Mouse (Mus musculus) thymus, adult 2 months (tissue): ENCODE results near the gene Tmem38a. TPM values are rescaled to one million over a fixed set of nuclear protein-coding genes. Genes with fewer than 3 reads are reported as not detected.

Source experiments
- DNase-seq: peaks from one replicate; pipeline ENCODE4 v3.0.0; 2021
- H3K27ac ChIP-seq: fragments of 200-500 bp; 2 replicates; pipeline ENCODE4 v1.5.1; 2012; ENCODE audit warnings: low read length, control low read depth; ENCODE audit not compliant: control insufficient read depth, insufficient read depth
- H3K27me3 ChIP-seq: fragments of 200-500 bp; 2 replicates; pipeline ENCODE4 v1.6.1; 2012; ENCODE audit warnings: mild to moderate bottlenecking, low read length, moderate library complexity, mixed read lengths; ENCODE audit not compliant: control insufficient read depth, insufficient read depth
- H3K36me3 ChIP-seq: fragments of 200-500 bp; 2 replicates; pipeline ENCODE4 v1.6.1; 2012; ENCODE audit warnings: mild to moderate bottlenecking, low read length, moderate library complexity; ENCODE audit not compliant: control insufficient read depth, insufficient read depth
- H3K4me1 ChIP-seq: fragments of 200-500 bp; replicated peaks from 2 replicates; pipeline ENCODE4 v1.6.1; 2012; ENCODE audit warnings: low read length; ENCODE audit not compliant: control insufficient read depth, insufficient read depth
- H3K4me3 ChIP-seq: fragments of 200-500 bp; 2 replicates; pipeline ENCODE4 v1.5.1; 2012; ENCODE audit warnings: mild to moderate bottlenecking, low read length, control low read depth, moderate library complexity; ENCODE audit not compliant: control insufficient read depth, insufficient read depth
- CTCF ChIP-seq: fragments of 200-500 bp; IDR thresholded peaks from 2 replicates; pipeline ENCODE4 v1.5.1; 2012; ENCODE audit warnings: mild to moderate bottlenecking, control low read depth, low read length, moderate library complexity, borderline replicate concordance; ENCODE audit not compliant: control insufficient read depth, poor library complexity, insufficient read depth; ENCODE audit errors: extremely low read depth
- POLR2A ChIP-seq: fragments of 200-500 bp; IDR thresholded peaks from 2 replicates; pipeline ENCODE4 v1.6.1; 2012; ENCODE audit warnings: mild to moderate bottlenecking, low read length, control low read depth, moderate library complexity; ENCODE audit not compliant: control insufficient read depth, poor library complexity, insufficient read depth; ENCODE audit errors: extremely low read depth
- WGBS: fragments of 180-500 bp; shearing (Covaris S2); methylation state at CpG from one replicate; pipeline ENCODE4 v1.1.7; 2018; 5-methylcytosine and 5-hydroxymethylcytosine counted together
- polyA plus RNA-seq: library from polyadenylated mRNA; depleted of rRNA; stranded (reverse); fragments of >200 nt; gene quantifications from 2 replicates; pipeline ENCODE4 v1.2.3, GENCODE M21; 2012; rRNA removed

Tmem38a gene
- polyA plus RNA-seq: 23.2 and 56.1 TPM in 2 replicates

- Histone ChIP-seq H3K27ac (peak within 1 kb of the TSS; percentile 73), H3K36me3 (peaks cover 16% of the 10 kb centered on the region), H3K27me3 (no peaks in the 10 kb centered on the region), H3K4me3 (peak within 1 kb of the TSS; percentile 82), H3K4me1 (peaks cover 16% of the 10 kb centered on the region)
- peak; percentile 80 for DNase-seq
- TF ChIP-seq POLR2A (peak; percentile 60; the same call in 1 of the 2 replicates), CTCF (no peak)
- 1% methylated on average over 45 of the region's 45 CpGs for WGBS
These were observed at the start of gene Tmem38a for GRCm38 (mm10) chr8:72571611-72572473. Gene Tmem38a (plus strand): TSS chr8:72572055.

DNA sequence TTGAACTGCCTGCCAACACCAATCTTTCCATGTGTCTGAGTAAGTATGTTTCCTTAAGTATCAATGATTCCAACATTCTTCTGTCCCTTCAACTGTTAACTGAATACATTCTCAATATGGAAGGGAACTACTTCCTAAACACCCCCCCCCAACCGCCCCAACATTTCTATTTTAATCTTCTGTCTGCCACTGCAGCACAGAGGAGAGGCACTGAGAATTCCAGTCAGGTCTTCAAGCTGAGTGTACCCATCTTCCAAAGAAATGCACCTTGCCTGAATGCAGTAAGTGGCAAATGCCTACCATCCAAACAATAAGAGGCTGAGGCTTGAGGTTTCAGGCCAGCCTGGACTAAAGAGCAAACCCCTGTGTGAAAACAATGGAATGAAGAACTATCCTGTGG, 39.8 kb upstream of the Tmem38a start:
- Histone ChIP-seq H3K27me3 (no peaks in the 10 kb centered on the region), H3K36me3 (no peaks in the 10 kb centered on the region), H3K4me3 (no peak overlapping the region), H3K4me1 (no peaks in the 10 kb centered on the region), H3K27ac (no peak overlapping the region)
- TF ChIP-seq POLR2A: no peak
- no peak for TF ChIP-seq CTCF
- WGBS: 92% methylated on average over 1 of the region's 1 CpGs
- DNase-seq: no peak

DNA sequence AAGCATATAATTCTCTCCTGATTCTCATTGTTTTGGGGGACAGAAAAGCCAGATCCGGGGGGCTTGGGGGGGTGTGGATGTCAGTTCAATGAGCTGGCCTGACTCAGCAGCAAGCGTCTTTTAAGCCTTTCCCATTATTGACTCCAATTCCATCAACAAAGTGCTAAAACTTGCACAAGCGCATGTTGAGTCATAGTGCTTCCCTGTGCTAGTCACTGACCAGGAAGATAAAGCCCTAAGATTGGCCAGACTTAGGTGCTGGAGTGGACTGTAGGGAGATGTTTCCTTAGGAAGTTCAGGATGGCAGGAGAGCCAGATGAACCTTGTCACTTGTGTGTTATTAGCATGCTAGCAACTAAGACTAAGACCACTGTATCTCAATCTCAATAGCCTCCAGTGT, 37.0 kb upstream of the Tmem38a start:
- TF ChIP-seq CTCF (no peak), POLR2A (no peak)
- H3K4me1 ChIP-seq: no peaks in the 10 kb centered on the region
- 98% methylated on average over 3 of the region's 3 CpGs for WGBS

DNA sequence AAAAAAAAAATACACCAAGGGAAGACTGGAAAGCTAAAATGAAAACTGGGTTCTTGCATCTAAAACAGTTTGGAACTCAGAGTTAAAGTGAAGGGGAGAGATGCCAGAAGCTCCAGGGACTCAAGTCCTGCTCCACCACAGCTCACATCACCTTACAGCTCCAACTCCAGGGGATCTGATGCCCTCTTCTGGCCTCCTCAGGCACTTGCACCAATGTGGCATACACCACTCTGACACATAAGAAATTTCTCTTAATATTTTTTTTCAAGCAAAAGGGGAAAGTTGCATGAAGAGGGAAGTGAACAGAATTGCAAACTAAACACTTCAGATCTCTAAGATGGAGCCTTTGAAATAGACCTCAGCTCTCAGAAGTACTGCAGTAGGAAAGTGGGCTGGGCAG, 32.6 kb upstream of the Tmem38a start:
- Histone ChIP-seq H3K27me3 (no peaks in the 10 kb centered on the region), H3K36me3 (no peaks in the 10 kb centered on the region), H3K27ac (no peak overlapping the region), H3K4me3 (no peak overlapping the region), H3K4me1 (0 out of 2 replicates have a peak, but pooled peaks cover 3% of the 10 kb centered on the region)
- no peak for DNase-seq
- TF ChIP-seq POLR2A (no peak), CTCF (no peak)

More for the DNA sequence above, 37.0 kb upstream of the Tmem38a start:
- no peak for DNase-seq
- Histone ChIP-seq H3K4me3 (no peak overlapping the region), H3K27me3 (no peaks in the 10 kb centered on the region), H3K27ac (no peak overlapping the region), H3K36me3 (no peaks in the 10 kb centered on the region)

- TF ChIP-seq CTCF: no peak
- no peak for TF ChIP-seq POLR2A
- Histone ChIP-seq H3K27ac (no peak overlapping the region), H3K36me3 (no peaks in the 10 kb centered on the region), H3K4me3 (peak overlapping the region; percentile 76), H3K27me3 (no peaks in the 10 kb centered on the region), H3K4me1 (peaks cover 11% of the 10 kb centered on the region)
- DNase-seq: no peak
- 3% methylated on average over 27 of the region's 27 CpGs for WGBS
These were observed 24.6 kb upstream of the Tmem38a start for GRCm38 (mm10) chr8:72547122-72547801.

DNA sequence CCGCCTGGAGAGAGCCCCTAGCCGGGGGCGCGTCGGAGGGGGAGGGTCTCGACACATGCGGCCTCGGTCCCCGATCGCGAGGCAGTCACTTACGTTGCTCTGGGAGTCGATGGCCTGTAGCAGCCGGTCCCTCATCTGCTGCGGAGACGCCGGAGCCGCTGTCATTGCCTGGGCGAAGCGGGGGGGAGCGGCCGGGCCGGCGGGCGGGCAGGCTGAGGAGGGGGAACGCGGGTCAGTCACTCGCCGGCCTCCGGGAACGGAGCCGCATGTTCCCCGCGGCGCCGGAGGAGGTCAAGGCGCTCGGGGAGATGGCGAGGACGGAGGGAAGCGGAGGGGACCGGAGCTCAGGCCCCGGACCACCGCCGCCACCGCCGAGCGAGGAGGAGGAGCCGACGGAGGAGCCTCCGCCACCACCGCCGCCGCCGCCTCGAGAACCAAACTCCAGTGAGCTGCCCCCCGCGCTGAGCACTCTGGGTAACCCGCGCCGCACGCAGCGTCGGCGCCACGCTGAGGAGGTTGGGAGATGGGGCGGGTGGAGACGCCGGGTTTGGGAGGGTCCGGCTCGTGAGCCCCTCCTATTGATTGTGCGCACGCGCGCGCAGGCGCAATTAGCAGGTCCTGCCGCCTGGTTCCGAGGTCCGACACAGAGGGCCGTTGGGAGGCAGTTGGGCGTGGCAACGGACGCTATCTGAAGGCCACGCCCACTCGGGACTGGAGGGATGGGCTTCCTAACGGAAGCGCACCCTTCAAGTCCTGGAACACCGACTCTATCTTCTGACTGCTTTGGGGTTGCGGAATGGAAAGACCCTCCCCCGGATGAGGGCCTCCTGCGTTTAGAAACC, 23.8 kb upstream of the Tmem38a start, which contains the start of gene Med26:
TSS of gene Med26 (minus strand) at position 469 of the 842 bp plus-strand sequence.
- peak within 1 kb of the TSS; percentile 76 for H3K4me3 ChIP-seq

More for the DNA sequence above, 23.8 kb upstream of the Tmem38a start, which contains the start of gene Med26:
- Histone ChIP-seq H3K36me3 (no peaks in the 10 kb centered on the region), H3K4me1 (peaks cover 8% of the 10 kb centered on the region), H3K27ac (peak within 1 kb of the TSS; percentile 56), H3K27me3 (no peaks in the 10 kb centered on the region)
- DNase-seq: peak; percentile 97
- under 1% methylated on average over 92 of the region's 92 CpGs for WGBS
- TF ChIP-seq POLR2A: peak; percentile 57; the same call in 1 of the 2 replicates
- 0 out of 2 replicates have a peak, but pooled peaks have one; percentile 48 for TF ChIP-seq CTCF
